Mouse (Mus musculus) neural tube, embryonic 13.5 days (tissue): ENCODE results near the gene Ube2j1. TPM values are rescaled to one million over a fixed set of nuclear protein-coding genes. Genes with fewer than 3 reads are reported as not detected.

ENCODE experiments used
- ATAC-seq: fragments of 200-750 bp; cut with Nextera tagmentation; 2 replicates; pipeline ENCODE4 v1.8.0; 2017; ENCODE audit warnings: low read depth, mild to moderate bottlenecking, moderate TSS enrichment, moderate library complexity
- H3K27ac ChIP-seq: fragments of 300-500 bp; sonication (generic); replicated peaks from 2 replicates; pipeline ENCODE4 v1.5.1; 2015; ENCODE audit warnings: moderate library complexity, mild to moderate bottlenecking, inconsistent platforms
- H3K27me3 ChIP-seq: fragments of 300-500 bp; sonication (generic); 2 replicates; pipeline ENCODE4 v1.6.1; 2015; ENCODE audit warnings: mild to moderate bottlenecking, inconsistent platforms
- H3K36me3 ChIP-seq: fragments of 300-500 bp; sonication (generic); 2 replicates; pipeline ENCODE4 v1.6.1; 2015; ENCODE audit warnings: mild to moderate bottlenecking, inconsistent platforms
- H3K4me1 ChIP-seq: fragments of 300-500 bp; sonication (generic); replicated peaks from 2 replicates; pipeline ENCODE4 v1.6.1; 2015; ENCODE audit warnings: inconsistent platforms
- H3K4me2 ChIP-seq: fragments of 300-500 bp; sonication (generic); 2 replicates; pipeline ENCODE4 v1.6.1; 2015; ENCODE audit warnings: inconsistent platforms, mild to moderate bottlenecking, moderate library complexity
- H3K4me3 ChIP-seq: fragments of 300-500 bp; sonication (generic); 2 replicates; pipeline ENCODE4 v1.5.1; 2015; ENCODE audit warnings: mild to moderate bottlenecking, inconsistent platforms
- H3K9ac ChIP-seq: fragments of 300-500 bp; sonication (generic); 2 replicates; pipeline ENCODE4 v1.6.1; 2015; ENCODE audit warnings: moderate library complexity, mild to moderate bottlenecking, inconsistent platforms
- H3K9me3 ChIP-seq: fragments of 300-500 bp; sonication (generic); 2 replicates; pipeline ENCODE4 v1.6.1; 2016; ENCODE audit warnings: inconsistent platforms
- WGBS: fragments of 180-500 bp; shearing (Covaris S2); methylation state at CpG from one replicate; pipeline ENCODE4 v1.1.7; 2015; 5-methylcytosine and 5-hydroxymethylcytosine counted together
- polyA plus RNA-seq: library from polyadenylated mRNA; unstranded; fragments of >200 nt; fragmentation: Nextera tagmentation; extraction: Ambion mirVana; gene quantifications from 2 replicates; pipeline ENCODE4 v1.2.1, GENCODE M21; 2015

The Ube2j1 gene
- 63.9 and 70.0 TPM in 2 replicates for polyA plus RNA-seq

DNA sequence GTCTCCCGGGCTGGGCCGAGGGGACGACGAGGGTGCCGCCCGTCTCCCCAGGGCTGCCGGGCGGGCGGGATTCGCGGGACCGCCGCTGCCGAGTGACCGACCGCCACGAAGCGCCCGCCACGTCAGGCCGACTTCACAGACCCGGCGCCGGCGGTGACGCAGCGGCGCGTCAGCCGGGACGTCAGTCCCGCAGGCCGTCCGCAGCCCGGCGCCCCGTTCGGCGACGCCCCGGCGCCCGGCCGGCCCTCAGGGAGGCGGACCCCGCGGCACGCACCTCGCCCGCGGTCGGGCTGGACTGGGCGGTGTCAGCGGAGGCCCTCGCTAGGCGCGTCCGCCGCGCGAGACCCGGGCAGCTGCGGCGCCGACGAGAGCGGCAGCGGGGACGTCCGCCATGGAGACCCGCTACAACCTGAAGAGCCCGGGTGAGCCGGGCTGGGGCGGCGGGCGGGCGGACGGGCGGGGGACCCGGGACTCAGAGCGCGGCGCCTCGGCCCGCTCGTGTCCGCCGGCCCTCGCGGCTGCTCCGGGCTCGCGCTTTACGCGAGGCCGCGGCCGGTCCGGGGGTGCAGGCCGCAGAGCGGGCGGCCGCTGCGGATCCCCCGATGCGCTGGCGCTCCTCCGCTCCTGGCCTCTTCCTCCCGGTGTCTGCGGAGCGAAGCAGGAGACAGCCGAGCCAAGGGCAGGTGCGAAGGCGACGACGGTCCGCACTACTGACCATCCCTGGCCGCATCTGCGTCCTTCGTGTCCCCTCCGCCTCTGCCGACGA lies at the start of gene Ube2j1:
Ube2j1 (plus strand) TSS at position 222 of the 766 bp plus-strand sequence.
- 1% methylated on average over 103 of the region's 123 CpGs for WGBS
- H3K9me3 ChIP-seq: 0 out of 2 replicates have a peak, but pooled peaks cover 6% of the 10 kb centered on the region

DNA sequence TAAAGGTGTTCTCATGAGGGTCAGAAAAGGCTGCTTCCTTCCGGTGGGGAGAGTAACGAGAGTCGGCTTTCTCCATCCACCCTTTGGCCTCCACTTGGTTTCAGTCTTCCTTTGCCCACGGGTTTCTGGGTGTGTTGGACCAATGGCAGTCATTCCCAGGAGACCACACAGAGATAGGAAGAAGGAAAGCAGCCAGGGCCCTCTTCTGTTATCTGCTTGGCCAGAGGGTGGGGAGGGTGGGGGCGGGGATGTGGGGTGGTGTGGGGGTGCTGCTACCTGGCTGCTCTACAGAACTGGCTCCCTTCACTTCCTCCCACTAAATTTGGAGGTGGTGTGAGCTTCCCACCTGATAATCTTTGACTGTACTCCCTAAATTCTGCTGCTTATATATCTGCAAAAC lies 49.6 kb upstream of the Ube2j1 start:
- Histone ChIP-seq H3K9ac (no peak overlapping the region), H3K36me3 (no peaks in the 10 kb centered on the region), H3K27me3 (no peaks in the 10 kb centered on the region), H3K4me2 (peak overlapping the region; percentile 85; the same call in 1 of the 2 replicates), H3K4me1 (peaks cover 31% of the 10 kb centered on the region), H3K4me3 (no peak overlapping the region), H3K9me3 (no peaks in the 10 kb centered on the region), H3K27ac (no peak overlapping the region)
- ATAC-seq: no peak
- 49% methylated on average over 5 of the region's 5 CpGs for WGBS

More for the DNA sequence above, at the start of gene Ube2j1:
- H3K9ac ChIP-seq: peak within 1 kb of the TSS; percentile 90
- no peaks in the 10 kb centered on the region for H3K27me3 ChIP-seq
- peak within 1 kb of the TSS; percentile 84 for H3K4me3 ChIP-seq
- H3K27ac ChIP-seq: peak within 1 kb of the TSS; percentile 97
- H3K36me3 ChIP-seq: peaks cover 33% of the 10 kb centered on the region
- peaks cover 41% of the 10 kb centered on the region for H3K4me1 ChIP-seq
- peak; percentile 96 for ATAC-seq
- peak within 1 kb of the TSS; percentile 62 for H3K4me2 ChIP-seq

DNA sequence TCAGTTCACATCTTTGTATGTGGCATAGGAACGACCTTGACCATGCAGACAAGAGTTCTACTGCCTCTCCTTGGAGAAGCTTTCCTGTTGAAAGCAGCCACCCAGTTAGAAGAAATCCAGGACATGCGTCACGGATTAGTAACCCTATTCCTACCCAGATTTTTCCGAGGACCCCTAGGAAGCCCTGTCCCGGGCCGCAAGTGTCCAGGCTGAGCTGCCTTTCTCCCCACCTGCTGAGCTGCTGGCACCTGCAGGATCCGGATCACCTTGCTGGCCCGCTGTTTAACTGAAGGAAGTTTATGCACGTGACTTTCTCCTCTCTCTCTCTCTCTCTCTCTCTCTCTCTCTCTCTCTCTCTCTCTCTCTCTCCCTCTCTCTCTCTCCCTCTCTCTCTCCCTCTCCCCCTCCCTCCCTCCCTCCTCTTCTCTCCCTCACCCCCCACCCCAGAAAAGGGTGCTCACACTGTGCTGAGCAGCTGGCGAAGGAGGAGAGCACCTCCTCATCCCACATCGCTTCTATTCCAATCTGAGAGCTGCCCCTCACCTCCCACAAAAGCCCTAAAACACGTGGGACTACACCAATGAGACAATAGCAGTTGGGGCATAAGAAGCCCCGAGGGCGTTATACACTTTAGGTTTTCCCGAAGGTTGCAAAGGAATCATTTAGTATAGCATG lies 49.0 kb upstream of the Ube2j1 start:
- H3K4me2 ChIP-seq: peak overlapping the region; percentile 85
- H3K4me3 ChIP-seq: peak overlapping the region; percentile 56
- H3K27me3 ChIP-seq: no peaks in the 10 kb centered on the region
- H3K9me3 ChIP-seq: no peaks in the 10 kb centered on the region
- peak; percentile 57 for ATAC-seq
- H3K36me3 ChIP-seq: no peaks in the 10 kb centered on the region
- peak overlapping the region; percentile 87 for H3K27ac ChIP-seq
- peaks cover 31% of the 10 kb centered on the region for H3K4me1 ChIP-seq
- H3K9ac ChIP-seq: peak overlapping the region; percentile 81
- WGBS: 4% methylated on average over 15 of the region's 15 CpGs

DNA sequence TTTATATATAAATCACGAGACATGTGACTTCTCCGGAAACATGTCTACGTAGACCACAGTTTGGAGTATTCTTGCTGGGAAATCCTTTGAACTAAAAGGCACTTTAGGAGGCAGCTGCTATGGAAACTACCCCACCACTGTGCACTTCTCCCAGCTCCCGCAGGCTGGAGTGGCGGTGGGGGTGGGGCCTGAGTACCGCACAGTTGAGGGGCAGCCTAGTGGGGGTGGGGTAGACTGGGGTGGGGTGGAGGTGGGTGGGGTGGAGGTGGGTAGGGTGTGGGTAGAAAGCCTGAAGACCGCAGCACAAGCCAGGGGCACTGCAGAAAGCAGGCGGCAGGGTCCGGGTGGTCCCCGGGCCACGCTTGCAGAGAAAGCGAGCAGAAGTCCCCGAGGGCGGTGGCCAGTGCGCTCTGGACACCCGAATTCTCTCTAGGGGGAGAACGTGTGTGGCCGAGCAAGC lies 48.5 kb upstream of the Ube2j1 start, which contains the start of gene Rragd:
Rragd (plus strand) TSS at position 322 of the 460 bp plus-strand sequence.
- under 1% methylated on average over 14 of the region's 18 CpGs for WGBS
- Histone ChIP-seq H3K9ac (peak within 1 kb of the TSS; percentile 81), H3K4me3 (peak within 1 kb of the TSS; percentile 56), H3K27ac (peak within 1 kb of the TSS; percentile 87), H3K4me1 (peaks cover 31% of the 10 kb centered on the region), H3K27me3 (no peaks in the 10 kb centered on the region), H3K4me2 (peak within 1 kb of the TSS; percentile 85), H3K36me3 (no peaks in the 10 kb centered on the region), H3K9me3 (no peaks in the 10 kb centered on the region)
- peak; percentile 86 for ATAC-seq

DNA sequence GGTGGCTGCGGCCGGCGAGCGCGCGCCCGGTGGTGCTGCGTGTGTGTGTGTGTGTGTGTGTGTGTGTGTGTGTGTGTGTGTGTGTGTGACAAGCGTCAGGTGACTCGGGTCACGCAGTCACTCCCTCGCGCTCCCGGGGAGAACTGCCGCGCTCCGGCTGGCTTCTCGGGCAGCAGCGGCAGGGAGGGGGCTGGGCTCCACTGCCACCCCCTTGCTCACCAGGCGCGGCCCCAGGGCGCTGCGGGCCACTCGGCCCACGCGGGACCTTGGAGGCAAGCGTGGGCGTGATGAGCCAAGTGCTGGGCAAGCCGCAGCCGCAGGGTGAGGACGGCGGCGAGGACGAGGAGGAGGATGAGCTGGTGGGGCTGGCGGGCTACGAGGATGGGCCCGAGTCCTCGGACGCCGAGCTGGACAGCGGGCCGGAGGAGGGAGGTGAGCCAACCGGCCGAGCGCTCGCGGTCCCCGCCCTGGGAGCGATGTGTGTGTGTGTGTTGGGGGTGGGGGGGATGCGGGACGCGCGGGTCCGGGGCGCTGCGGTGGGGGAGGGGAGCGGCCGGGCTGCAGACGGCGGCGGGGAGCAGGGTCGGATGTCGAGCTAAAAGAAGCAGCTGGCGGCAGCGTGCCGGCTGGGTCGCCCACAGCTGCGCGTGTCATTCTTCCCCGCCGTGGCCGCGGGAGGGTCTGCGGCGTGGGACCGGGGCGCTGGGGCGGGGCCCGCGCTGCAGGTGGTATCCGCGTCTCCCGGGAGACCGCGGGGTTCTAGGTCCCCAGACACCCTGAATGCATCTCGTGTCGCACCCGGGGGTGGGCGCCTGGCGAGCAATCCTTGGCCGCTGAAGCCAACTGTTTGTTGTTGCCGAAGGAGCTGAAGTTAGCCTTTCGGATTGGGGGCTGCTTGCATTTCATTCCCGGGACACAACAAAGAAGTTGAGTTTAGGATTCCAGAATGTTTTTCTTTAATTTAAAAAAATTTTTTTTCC lies 47.8 kb upstream of the Ube2j1 start:
- Histone ChIP-seq H3K27ac (peak overlapping the region; percentile 87), H3K27me3 (no peaks in the 10 kb centered on the region), H3K9me3 (no peaks in the 10 kb centered on the region), H3K4me3 (peak overlapping the region; percentile 56), H3K9ac (peak overlapping the region; percentile 81), H3K4me2 (peak overlapping the region; percentile 85), H3K4me1 (peaks cover 31% of the 10 kb centered on the region), H3K36me3 (no peaks in the 10 kb centered on the region)
- ATAC-seq: peak; percentile 70
- 0% methylated on average over 79 of the region's 94 CpGs for WGBS

GRCm38 (mm10) chr4:32984242-32984641 lies 47.0 kb upstream of the Ube2j1 start:
- no peak for ATAC-seq
- H3K4me1 ChIP-seq: peaks cover 31% of the 10 kb centered on the region
- H3K9me3 ChIP-seq: no peaks in the 10 kb centered on the region
- H3K4me3 ChIP-seq: peak overlapping the region; percentile 56
- H3K36me3 ChIP-seq: no peaks in the 10 kb centered on the region
- H3K4me2 ChIP-seq: peak overlapping the region; percentile 85
- peak overlapping the region; percentile 81 for H3K9ac ChIP-seq
- no peaks in the 10 kb centered on the region for H3K27me3 ChIP-seq
- peak overlapping the region; percentile 87 for H3K27ac ChIP-seq
- WGBS: under 1% methylated on average over 13 of the region's 13 CpGs

DNA sequence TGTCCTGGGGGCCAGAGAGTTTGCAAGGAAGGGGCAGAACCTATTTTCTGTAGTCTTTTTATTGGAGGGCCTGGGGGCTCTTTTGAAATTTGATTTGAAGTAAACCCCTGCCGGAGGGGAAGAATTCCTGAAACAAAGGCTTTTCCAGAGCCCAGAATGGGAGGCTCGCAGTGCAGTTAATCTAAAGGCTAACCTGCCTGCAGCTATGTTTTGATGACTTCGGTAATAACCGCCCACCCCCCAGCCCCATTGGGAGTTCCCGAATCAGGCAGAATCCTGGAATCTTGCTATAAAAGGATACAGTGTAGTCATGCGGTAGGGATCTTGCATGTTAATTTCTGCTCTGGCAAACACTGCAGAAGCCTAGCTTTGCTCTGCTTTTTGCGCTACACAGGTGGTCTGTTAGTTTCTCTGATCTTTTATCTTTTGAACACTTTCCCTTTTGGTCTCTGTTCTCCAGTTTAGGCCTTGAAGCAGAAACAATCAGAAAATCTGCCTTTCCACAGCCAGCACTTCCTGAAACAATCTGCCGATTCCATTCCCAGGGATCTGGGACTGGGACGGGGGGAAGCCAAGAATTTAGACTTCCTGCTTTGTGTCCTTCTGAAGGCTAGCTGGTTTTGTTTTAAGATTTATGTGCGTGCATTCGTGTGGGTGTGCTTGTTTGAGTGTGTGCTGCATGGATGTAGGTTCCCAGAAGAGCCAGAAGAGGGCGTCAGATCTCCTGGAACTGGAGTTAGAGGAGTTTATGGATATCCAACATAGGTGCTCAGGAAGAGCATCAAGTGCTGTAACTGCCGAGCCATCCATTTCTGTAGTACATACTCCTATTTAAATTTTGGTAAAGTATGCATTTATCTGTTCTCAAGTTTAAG lies 46.2 kb upstream of the Ube2j1 start:
- no peaks in the 10 kb centered on the region for H3K27me3 ChIP-seq
- H3K9ac ChIP-seq: peak overlapping the region; percentile 81
- H3K4me3 ChIP-seq: peak overlapping the region; percentile 56
- no peaks in the 10 kb centered on the region for H3K9me3 ChIP-seq
- peaks cover 31% of the 10 kb centered on the region for H3K4me1 ChIP-seq
- no peak for ATAC-seq
- H3K27ac ChIP-seq: peak overlapping the region; percentile 87
- H3K36me3 ChIP-seq: no peaks in the 10 kb centered on the region
- H3K4me2 ChIP-seq: peak overlapping the region; percentile 85
- 10% methylated on average over 13 of the region's 13 CpGs for WGBS

DNA sequence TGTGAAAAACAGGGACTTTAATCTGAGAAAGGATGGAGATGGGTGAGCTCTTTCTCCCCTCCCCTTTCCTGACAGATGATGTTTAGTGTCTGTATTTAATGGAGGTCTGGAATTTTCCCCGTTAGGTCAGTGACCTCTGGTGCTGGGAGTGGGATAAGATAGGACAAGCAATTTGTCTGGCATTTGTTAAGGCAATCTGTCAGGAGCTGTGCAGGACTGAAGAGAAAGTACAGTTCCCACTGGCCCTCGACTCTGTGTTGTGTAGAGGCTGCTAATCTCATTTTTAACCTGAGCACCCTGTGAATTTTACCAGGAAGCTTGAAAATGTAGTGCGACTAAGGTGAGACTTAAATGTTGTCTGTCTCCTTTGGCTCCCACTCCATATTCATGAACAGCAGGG lies 45.5 kb upstream of the Ube2j1 start:
- H3K27ac ChIP-seq: no peak overlapping the region
- H3K36me3 ChIP-seq: no peaks in the 10 kb centered on the region
- peak overlapping the region; percentile 85 for H3K4me2 ChIP-seq
- peak overlapping the region; percentile 56 for H3K4me3 ChIP-seq
- H3K9me3 ChIP-seq: no peaks in the 10 kb centered on the region
- H3K27me3 ChIP-seq: no peaks in the 10 kb centered on the region
- H3K9ac ChIP-seq: no peak overlapping the region
- 10% methylated on average over 3 of the region's 3 CpGs for WGBS
- peaks cover 31% of the 10 kb centered on the region for H3K4me1 ChIP-seq
- no peak for ATAC-seq

- H3K9me3 ChIP-seq: no peaks in the 10 kb centered on the region
- H3K4me1 ChIP-seq: peaks cover 28% of the 10 kb centered on the region
- ATAC-seq: no peak
- H3K27ac ChIP-seq: no peak overlapping the region
- no peak overlapping the region for H3K4me2 ChIP-seq
- WGBS: 62% methylated on average over 3 of the region's 3 CpGs
- H3K4me3 ChIP-seq: no peak overlapping the region
- H3K27me3 ChIP-seq: no peaks in the 10 kb centered on the region
- H3K36me3 ChIP-seq: no peaks in the 10 kb centered on the region
- H3K9ac ChIP-seq: no peak overlapping the region
Measured at GRCm38 (mm10) chr4:32987006-32987405, 44.2 kb upstream of the Ube2j1 start.

GRCm38 (mm10) chr4:32989346-32989745 lies 41.9 kb upstream of the Ube2j1 start:
- 84% methylated on average over 2 of the region's 2 CpGs for WGBS
- Histone ChIP-seq H3K27ac (no peak overlapping the region), H3K4me1 (peaks cover 20% of the 10 kb centered on the region), H3K4me2 (no peak overlapping the region), H3K9ac (no peak overlapping the region), H3K9me3 (no peaks in the 10 kb centered on the region), H3K4me3 (no peak overlapping the region), H3K27me3 (no peaks in the 10 kb centered on the region), H3K36me3 (no peaks in the 10 kb centered on the region)
- ATAC-seq: no peak

DNA sequence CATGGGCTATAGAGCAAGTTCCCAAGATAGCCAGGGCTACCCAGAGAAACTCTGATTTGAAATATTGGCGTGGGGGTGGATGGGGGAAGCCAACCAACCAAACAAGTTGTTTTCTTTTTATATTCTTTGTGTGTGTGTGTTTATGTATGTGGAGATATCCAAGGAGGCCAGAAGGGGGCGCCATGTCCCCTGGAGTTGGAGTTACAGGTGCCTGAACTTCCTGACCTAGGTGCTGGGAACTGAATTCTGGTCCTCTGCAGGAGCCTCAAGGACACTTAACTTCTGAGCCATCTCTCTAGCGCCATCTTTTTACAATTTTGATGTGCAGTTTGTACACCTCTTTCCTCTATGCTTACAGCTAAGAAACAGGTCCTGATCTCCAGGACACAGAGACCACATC lies 37.0 kb upstream of the Ube2j1 start:
- H3K4me2 ChIP-seq: no peak overlapping the region
- no peaks in the 10 kb centered on the region for H3K27me3 ChIP-seq
- no peaks in the 10 kb centered on the region for H3K4me1 ChIP-seq
- no peak overlapping the region for H3K4me3 ChIP-seq
- 82% methylated on average over 3 of the region's 3 CpGs for WGBS
- ATAC-seq: no peak
- no peaks in the 10 kb centered on the region for H3K9me3 ChIP-seq
- H3K27ac ChIP-seq: no peak overlapping the region
- H3K9ac ChIP-seq: no peak overlapping the region
- peaks cover 8% of the 10 kb centered on the region for H3K36me3 ChIP-seq
